Mouse (Mus musculus) CD4-positive, CD25-positive, alpha-beta regulatory T cell, adult 4 months (primary cell): ENCODE measurements around the gene 0610010F05Rik. TPM values are rescaled to one million over a fixed set of nuclear protein-coding genes. Genes with fewer than 3 reads are reported as not detected.
A peak's percentile ranks its signal among the peaks of the same experiment; 100 is the strongest.
"Not testable (repeated sequence)": the region's sequence is repeated elsewhere in the genome, so short reads cannot be mapped to it uniquely, and the experiment has no call there.

Source experiments
- ATAC-seq: one replicate; pipeline ENCODE4 v1.8.0; 2017
- polyA plus RNA-seq, 2 experiments: library from polyadenylated mRNA; unstranded; fragments of 100-300 nt; shearing (Covaris generic); gene quantifications; one replicate each; pipeline ENCODE4 v1.2.1; 2017

The 0610010F05Rik gene
- polyA plus RNA-seq, result 1 to 10 TPM; 1.6 to 2.0 TPM

- peak; percentile 98 for ATAC-seq
Observed at GRCm38 (mm10) chr11:23632945-23633878, at the start of gene 0610010F05Rik. Gene 0610010F05Rik, minus strand, starts transcription at chr11:23633639.

DNA sequence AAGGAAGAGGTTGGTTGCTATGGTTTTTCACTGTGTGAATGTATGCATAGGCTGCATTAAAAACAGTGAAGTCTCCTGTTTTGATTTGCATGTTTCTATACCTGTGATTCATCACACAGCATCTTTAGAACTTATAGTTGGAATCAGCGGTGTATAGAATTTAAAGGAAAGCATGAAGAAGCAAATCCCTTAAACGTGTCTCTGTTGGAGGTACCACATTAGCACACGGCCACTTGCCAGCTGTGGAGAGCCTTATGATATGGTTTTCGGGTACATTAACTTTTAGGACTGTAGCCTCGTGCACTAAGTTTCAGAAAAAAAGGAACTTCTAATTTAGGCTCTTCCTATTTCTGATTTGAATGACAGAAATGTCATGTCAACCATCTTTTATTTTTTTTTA, 49.1 kb upstream of the 0610010F05Rik start:
- ATAC-seq, result no peak

- ATAC-seq, result no peak
Observed at GRCm38 (mm10) chr11:23680435-23680950, 47.1 kb upstream of the 0610010F05Rik start.

GRCm38 (mm10) chr11:23679044-23679642, 45.7 kb upstream of the 0610010F05Rik start:
- ATAC-seq, result peak; percentile 92

GRCm38 (mm10) chr11:23676100-23676499, 42.7 kb upstream of the 0610010F05Rik start:
- ATAC-seq, result no peak

- ATAC-seq, result no peak
Observed at GRCm38 (mm10) chr11:23672256-23672749, 38.9 kb upstream of the 0610010F05Rik start.

DNA sequence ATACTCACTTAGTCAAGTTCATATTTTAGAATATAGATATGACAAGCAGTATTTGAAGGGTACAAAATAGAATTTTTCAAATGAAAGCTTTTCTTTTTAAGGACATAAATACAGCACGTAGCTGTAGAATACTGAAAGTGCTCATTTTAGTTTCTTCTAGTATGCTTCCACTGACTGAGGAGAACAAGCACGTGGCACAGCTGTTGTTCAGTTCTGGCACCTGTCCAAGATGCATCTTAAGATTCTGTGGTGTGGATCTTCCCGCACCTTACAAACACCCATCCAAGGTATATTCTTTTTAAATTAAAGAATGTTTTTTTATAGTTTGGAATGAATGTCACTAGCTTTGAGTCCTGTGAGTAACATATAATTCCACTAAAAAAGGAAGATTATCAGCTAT, 33.7 kb upstream of the 0610010F05Rik start:
- ATAC-seq, result no peak

- ATAC-seq, result no peak
Observed at GRCm38 (mm10) chr11:23666526-23666925, 33.1 kb upstream of the 0610010F05Rik start.

DNA sequence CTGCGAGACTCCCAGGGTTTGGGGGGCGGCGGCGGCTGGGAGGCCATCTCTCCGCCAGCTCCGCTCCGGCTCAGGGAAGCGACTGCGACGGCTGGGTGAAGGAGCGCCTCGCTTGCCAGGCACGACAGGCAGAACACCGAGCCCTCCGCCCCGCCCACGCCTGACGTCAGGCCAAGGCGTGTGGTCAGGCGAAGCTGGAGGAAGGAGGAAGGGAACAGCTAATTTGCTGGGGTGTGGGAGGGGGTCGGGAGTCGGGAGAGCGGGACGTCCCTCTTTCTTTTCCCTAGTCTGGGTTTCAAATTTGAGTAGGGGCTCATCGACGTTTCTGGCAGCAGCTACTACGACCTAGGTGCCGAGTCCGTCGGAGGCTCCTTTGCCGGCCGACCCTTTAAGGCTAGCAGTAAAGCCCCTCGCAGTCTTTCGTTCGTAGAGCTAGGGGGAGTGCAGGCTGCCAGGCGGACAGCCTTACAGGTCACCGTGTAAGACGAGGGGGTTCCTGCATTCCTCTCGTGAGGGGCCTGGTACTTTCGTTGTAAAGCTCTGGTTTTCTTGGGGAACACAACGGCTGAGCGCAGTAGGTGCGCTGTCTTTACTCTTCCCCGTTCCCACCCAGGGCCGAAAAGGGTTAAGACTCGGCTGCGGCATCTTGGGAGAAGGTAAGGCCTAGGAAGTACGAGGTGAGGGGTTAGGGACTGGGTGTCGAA, 32.5 kb upstream of the 0610010F05Rik start, which contains the start of gene Pex13:
TSS of gene Pex13 (minus strand) at position 162 of the 704 bp plus-strand sequence.
- peak; percentile 90 for ATAC-seq

GRCm38 (mm10) chr11:23665311-23665786, 31.9 kb upstream of the 0610010F05Rik start, which contains the start of gene Pus10:
Gene Pus10, plus strand, starts transcription at chr11:23665674.
- peak; percentile 30 for ATAC-seq

DNA sequence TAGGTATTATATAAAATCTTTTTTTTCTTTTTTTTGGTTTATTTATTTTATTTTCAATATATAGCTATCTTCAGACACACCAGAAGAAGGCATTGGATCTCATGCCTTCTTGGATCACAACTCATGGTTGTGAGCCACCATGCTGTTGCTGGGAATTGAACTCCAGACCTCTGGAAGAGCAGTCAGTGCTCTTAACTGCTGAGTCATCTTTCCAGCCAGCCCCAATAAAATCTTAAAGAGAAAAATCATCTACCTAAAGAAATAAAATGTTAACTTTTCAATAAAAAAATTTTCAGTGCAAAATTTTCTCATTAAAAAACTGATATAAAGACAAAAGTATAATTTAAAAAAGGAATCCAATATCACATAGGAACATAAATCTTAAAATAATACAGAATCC, 30.8 kb upstream of the 0610010F05Rik start:
- ATAC-seq, result no peak

DNA sequence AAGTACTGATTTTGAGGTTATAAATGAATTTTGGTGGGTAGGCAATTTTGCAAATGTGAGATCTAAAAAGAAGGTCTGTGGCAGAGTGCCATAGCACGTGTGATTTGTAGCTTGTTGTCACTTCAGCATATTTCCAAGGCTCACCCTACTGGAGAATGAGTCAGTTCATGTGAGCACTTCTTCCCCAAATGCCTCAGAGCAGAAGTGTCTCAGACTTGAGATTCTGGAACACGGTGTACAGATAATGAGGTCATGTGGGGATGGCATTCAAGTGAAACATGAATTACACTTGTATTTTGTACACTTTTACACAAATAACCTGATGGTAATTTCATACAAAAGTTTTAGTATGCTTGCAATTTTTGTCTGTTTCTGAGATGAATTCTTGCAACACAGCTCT, 24.4 kb upstream of the 0610010F05Rik start:
- ATAC-seq, result no peak

DNA sequence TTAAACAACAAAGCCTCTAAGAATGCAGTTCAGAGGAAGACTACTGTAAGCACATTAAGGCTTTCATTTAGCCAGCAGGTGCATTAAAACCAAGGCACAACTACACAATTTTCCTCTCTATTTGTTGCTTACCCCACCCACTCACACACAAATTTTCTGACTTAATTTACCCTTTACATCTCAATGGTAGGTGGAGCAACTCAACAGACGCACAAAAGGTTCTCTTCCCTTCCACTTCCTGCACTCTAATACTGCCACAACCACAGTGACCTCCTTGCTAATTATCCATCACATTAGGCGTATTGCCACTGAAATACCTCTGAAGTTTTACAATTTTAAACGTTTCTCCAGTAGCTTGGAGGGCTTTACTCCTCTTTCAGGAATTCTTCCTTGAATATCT, 20.2 kb upstream of the 0610010F05Rik start:
- no peak for ATAC-seq

- no peak for ATAC-seq
Observed at GRCm38 (mm10) chr11:23647835-23648234, 14.4 kb upstream of the 0610010F05Rik start.

DNA sequence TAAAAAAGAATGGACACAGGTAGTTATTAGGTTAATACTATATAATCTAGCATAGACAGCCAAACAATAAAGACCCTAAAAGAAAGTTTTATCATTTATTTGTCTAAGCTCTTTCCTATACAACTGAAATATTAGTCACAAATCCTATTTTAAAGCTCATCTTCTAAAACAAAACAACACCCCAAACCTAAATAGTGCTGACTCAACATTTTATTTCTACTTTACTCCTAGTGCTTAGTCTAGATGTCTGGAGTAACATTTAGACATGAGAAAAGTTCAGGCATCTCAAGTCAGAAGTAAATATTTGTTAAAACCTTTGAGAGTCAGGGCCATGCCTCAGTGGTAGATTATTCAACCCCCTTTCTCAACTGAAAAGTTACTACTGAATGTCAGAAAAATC, 14.0 kb upstream of the 0610010F05Rik start:
- ATAC-seq, result no peak

- no peak for ATAC-seq
Observed at GRCm38 (mm10) chr11:23634573-23634972, 1.1 kb upstream of the 0610010F05Rik start.

GRCm38 (mm10) chr11:23633879-23634215, 408 bp upstream of the 0610010F05Rik start:
- ATAC-seq, result no peak

GRCm38 (mm10) chr11:23630664-23631063, 2.8 kb downstream of the 0610010F05Rik start:
- ATAC-seq, result no peak

DNA sequence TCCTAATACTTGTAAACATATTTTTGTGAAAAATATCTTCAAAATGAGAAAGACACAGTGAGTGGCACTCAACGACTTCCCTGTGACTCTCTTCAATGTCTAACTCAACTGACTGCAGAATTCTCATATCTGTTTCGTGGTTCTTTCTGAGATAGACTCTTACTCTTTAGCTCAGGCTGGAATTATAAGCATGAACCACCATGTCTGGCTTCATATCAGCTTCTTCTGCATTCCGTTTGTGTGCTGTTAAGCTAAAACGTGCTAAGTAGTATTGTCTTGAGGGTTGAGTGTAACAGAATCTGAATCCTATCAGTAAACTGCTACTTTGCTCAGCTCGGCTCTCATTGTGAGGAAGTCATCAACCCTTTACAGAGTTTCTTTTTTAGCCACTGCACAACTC, 14.4 kb downstream of the 0610010F05Rik start:
- no peak for ATAC-seq

DNA sequence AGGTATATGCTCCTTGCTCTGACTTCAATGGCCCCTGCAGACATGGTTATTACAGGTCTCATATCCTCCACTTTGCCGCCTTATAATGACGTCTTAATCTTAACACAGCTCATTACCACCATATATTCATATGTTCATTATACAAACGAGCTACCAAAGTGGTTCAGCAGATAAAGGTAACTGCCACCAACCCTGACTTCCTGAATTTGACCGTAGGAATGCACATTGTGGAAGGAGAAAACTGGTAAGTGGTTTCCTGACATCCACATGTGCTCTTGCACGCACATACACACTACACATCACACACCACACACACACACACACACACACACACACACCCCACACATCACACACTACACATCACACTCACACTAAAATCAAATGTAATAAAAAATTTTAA, 18.9 kb downstream of the 0610010F05Rik start:
- no peak for ATAC-seq

- ATAC-seq, result not testable (repeated sequence)
Observed at GRCm38 (mm10) chr11:23607291-23607690, 26.1 kb downstream of the 0610010F05Rik start.

DNA sequence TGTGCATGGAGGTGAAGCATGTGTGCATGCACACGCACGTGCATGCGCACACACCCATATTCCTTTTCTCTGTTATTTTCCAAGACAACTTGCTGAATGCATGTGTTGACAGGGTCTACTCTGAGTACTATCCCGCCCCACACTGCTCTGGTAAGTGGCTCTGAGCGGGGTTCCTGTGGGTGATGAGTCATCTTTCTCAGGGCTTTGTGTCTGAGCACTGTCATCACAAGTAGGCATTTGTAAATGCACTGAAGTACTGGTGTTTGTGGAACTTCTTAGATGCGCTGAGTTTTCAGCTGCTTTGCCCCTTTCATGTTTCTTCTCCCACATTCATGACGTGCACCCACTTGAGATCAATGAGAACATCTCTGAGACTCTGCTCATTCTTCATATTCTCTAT, 63.3 kb downstream of the 0610010F05Rik start:
- no peak for ATAC-seq

- no peak for ATAC-seq
Observed at GRCm38 (mm10) chr11:23565761-23566160, 67.7 kb downstream of the 0610010F05Rik start.
